Mouse (Mus musculus) limb, embryonic 15.5 days (tissue): ENCODE measurements around the gene Stab2. TPM values are rescaled to one million over a fixed set of nuclear protein-coding genes. Genes with fewer than 3 reads are reported as not detected.

Experiments used
- ATAC-seq: fragments of 200-750 bp; cut with Nextera tagmentation; 2 replicates; pipeline ENCODE4 v1.8.0; 2017; ENCODE audit warnings: low read depth, moderate TSS enrichment; ENCODE audit not compliant: insufficient number of reproducible peaks, low FRiP score, low TSS enrichment
- H3K27ac ChIP-seq: fragments of 300-500 bp; sonication (generic); 2 replicates; pipeline ENCODE4 v1.5.1; 2015; ENCODE audit warnings: moderate library complexity, mild to moderate bottlenecking, inconsistent platforms
- H3K27me3 ChIP-seq: fragments of 300-500 bp; sonication (generic); 2 replicates; pipeline ENCODE4 v1.6.1; 2015; ENCODE audit warnings: inconsistent platforms
- H3K36me3 ChIP-seq: fragments of 300-500 bp; sonication (generic); 2 replicates; pipeline ENCODE4 v1.6.1; 2015; ENCODE audit warnings: inconsistent platforms
- H3K4me1 ChIP-seq: fragments of 300-500 bp; sonication (generic); 2 replicates; pipeline ENCODE4 v1.6.1; 2015; ENCODE audit warnings: inconsistent platforms
- H3K4me2 ChIP-seq: fragments of 300-500 bp; sonication (generic); 2 replicates; pipeline ENCODE4 v1.6.1; 2015; ENCODE audit warnings: mild to moderate bottlenecking, inconsistent platforms
- H3K4me3 ChIP-seq: fragments of 300-500 bp; sonication (generic); 2 replicates; pipeline ENCODE4 v1.5.1; 2015; ENCODE audit warnings: mild to moderate bottlenecking, inconsistent platforms
- H3K9ac ChIP-seq: fragments of 300-500 bp; sonication (generic); 2 replicates; pipeline ENCODE4 v1.6.1; 2015; ENCODE audit warnings: inconsistent platforms
- H3K9me3 ChIP-seq: fragments of 300-500 bp; sonication (generic); 2 replicates; pipeline ENCODE4 v1.6.1; 2016; ENCODE audit warnings: inconsistent platforms
- WGBS: fragments of 180-500 bp; shearing (Covaris S2); methylation state at CpG from one replicate; pipeline ENCODE4 v1.1.7; 2015; 5-methylcytosine and 5-hydroxymethylcytosine counted together
- polyA plus RNA-seq: library from polyadenylated mRNA; unstranded; fragments of >200 nt; fragmentation: Nextera tagmentation; extraction: Ambion mirVana; gene quantifications from 2 replicates; pipeline ENCODE4 v1.2.1, GENCODE M21; 2015

Stab2 gene
- polyA plus RNA-seq, 1 experiment from 2014 or later: 0.23 TPM

GRCm38 (mm10) chr10:86940591-86940990 lies 67.2 kb downstream of the Stab2 start:
- H3K4me3 ChIP-seq: no peak overlapping the region
- 76% methylated on average over 4 of the region's 4 CpGs for WGBS
- H3K27ac ChIP-seq: no peak overlapping the region
- no peak overlapping the region for H3K4me2 ChIP-seq
- H3K27me3 ChIP-seq: no peaks in the 10 kb centered on the region
- H3K9ac ChIP-seq: no peak overlapping the region
- no peaks in the 10 kb centered on the region for H3K36me3 ChIP-seq
- H3K4me1 ChIP-seq: no peaks in the 10 kb centered on the region
- ATAC-seq: no peak
- H3K9me3 ChIP-seq: no peaks in the 10 kb centered on the region

GRCm38 (mm10) chr10:86934376-86934775 lies 73.4 kb downstream of the Stab2 start:
- H3K4me2 ChIP-seq: no peak overlapping the region
- H3K4me1 ChIP-seq: no peaks in the 10 kb centered on the region
- no peaks in the 10 kb centered on the region for H3K36me3 ChIP-seq
- H3K27ac ChIP-seq: no peak overlapping the region
- 55% methylated on average over 6 of the region's 6 CpGs for WGBS
- no peak for ATAC-seq
- no peaks in the 10 kb centered on the region for H3K9me3 ChIP-seq
- H3K9ac ChIP-seq: no peak overlapping the region
- no peaks in the 10 kb centered on the region for H3K27me3 ChIP-seq
- no peak overlapping the region for H3K4me3 ChIP-seq

- no peaks in the 10 kb centered on the region for H3K36me3 ChIP-seq
- H3K4me2 ChIP-seq: no peak overlapping the region
- H3K9me3 ChIP-seq: no peaks in the 10 kb centered on the region
- no peak overlapping the region for H3K9ac ChIP-seq
- no peaks in the 10 kb centered on the region for H3K27me3 ChIP-seq
- ATAC-seq: no peak
- H3K4me3 ChIP-seq: no peak overlapping the region
- no peak overlapping the region for H3K27ac ChIP-seq
- no peaks in the 10 kb centered on the region for H3K4me1 ChIP-seq
- 52% methylated on average over 3 of the region's 3 CpGs for WGBS
Observed at GRCm38 (mm10) chr10:86933906-86934305, 73.9 kb downstream of the Stab2 start.

- WGBS: 69% methylated on average over 9 of the region's 9 CpGs
- Histone ChIP-seq H3K27ac (no peak overlapping the region), H3K4me3 (no peak overlapping the region), H3K27me3 (no peaks in the 10 kb centered on the region), H3K36me3 (no peaks in the 10 kb centered on the region), H3K9ac (no peak overlapping the region), H3K4me1 (no peaks in the 10 kb centered on the region), H3K9me3 (no peaks in the 10 kb centered on the region), H3K4me2 (no peak overlapping the region)
- ATAC-seq: no peak
Observed at GRCm38 (mm10) chr10:86933180-86933695, 74.6 kb downstream of the Stab2 start.

- H3K9me3 ChIP-seq: no peaks in the 10 kb centered on the region
- H3K4me1 ChIP-seq: no peaks in the 10 kb centered on the region
- no peak for ATAC-seq
- H3K36me3 ChIP-seq: no peaks in the 10 kb centered on the region
- H3K27ac ChIP-seq: no peak overlapping the region
- no peak overlapping the region for H3K9ac ChIP-seq
- WGBS: 91% methylated on average over 1 of the region's 1 CpGs
- no peak overlapping the region for H3K4me2 ChIP-seq
- no peak overlapping the region for H3K4me3 ChIP-seq
- H3K27me3 ChIP-seq: no peaks in the 10 kb centered on the region
Observed at GRCm38 (mm10) chr10:86923602-86924001, 84.2 kb downstream of the Stab2 start.

- H3K4me2 ChIP-seq: no peak overlapping the region
- no peak for ATAC-seq
- H3K36me3 ChIP-seq: no peaks in the 10 kb centered on the region
- H3K4me3 ChIP-seq: no peak overlapping the region
- no peak overlapping the region for H3K9ac ChIP-seq
- H3K27ac ChIP-seq: no peak overlapping the region
- H3K4me1 ChIP-seq: no peaks in the 10 kb centered on the region
- H3K27me3 ChIP-seq: no peaks in the 10 kb centered on the region
- H3K9me3 ChIP-seq: no peaks in the 10 kb centered on the region
Observed at GRCm38 (mm10) chr10:86915595-86915994, 92.2 kb downstream of the Stab2 start.

GRCm38 (mm10) chr10:86908562-86908961 lies 99.3 kb downstream of the Stab2 start:
- no peak for ATAC-seq
- WGBS: 96% methylated on average over 18 of the region's 18 CpGs
- Histone ChIP-seq H3K4me3 (no peak overlapping the region), H3K4me2 (no peak overlapping the region), H3K27me3 (no peaks in the 10 kb centered on the region), H3K4me1 (no peaks in the 10 kb centered on the region), H3K27ac (no peak overlapping the region), H3K36me3 (no peaks in the 10 kb centered on the region), H3K9me3 (no peaks in the 10 kb centered on the region), H3K9ac (no peak overlapping the region)

DNA sequence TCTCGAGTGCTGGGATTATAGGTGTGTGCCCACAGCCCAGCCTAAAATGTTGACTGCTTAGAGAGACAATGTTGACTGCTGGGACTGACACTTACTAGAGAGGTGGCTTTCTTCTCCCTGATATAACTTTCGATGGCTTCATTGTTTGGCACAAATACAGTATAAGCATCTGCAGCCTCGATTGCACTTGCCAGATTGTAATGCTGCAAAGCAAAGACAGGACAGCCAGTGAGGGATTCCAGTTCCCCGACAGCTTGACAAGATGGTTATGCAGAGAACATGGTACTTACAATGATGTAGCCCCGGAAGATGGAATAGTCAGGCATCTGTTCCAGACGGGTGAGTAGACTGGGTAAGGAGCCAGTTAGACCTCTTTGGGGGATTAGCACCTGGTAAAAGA lies 100.8 kb downstream of the Stab2 start:
- no peak for ATAC-seq
- Histone ChIP-seq H3K9me3 (no peaks in the 10 kb centered on the region), H3K4me1 (no peaks in the 10 kb centered on the region), H3K27me3 (no peaks in the 10 kb centered on the region), H3K36me3 (no peaks in the 10 kb centered on the region), H3K9ac (no peak overlapping the region), H3K4me3 (no peak overlapping the region), H3K4me2 (no peak overlapping the region), H3K27ac (no peak overlapping the region)
- 58% methylated on average over 6 of the region's 6 CpGs for WGBS

GRCm38 (mm10) chr10:86895531-86895930 lies 112.3 kb downstream of the Stab2 start:
- H3K9me3 ChIP-seq: no peaks in the 10 kb centered on the region
- no peak overlapping the region for H3K27ac ChIP-seq
- no peak overlapping the region for H3K9ac ChIP-seq
- 62% methylated on average over 2 of the region's 2 CpGs for WGBS
- H3K4me3 ChIP-seq: no peak overlapping the region
- no peaks in the 10 kb centered on the region for H3K27me3 ChIP-seq
- no peak for ATAC-seq
- no peaks in the 10 kb centered on the region for H3K4me1 ChIP-seq
- no peaks in the 10 kb centered on the region for H3K36me3 ChIP-seq
- no peak overlapping the region for H3K4me2 ChIP-seq

DNA sequence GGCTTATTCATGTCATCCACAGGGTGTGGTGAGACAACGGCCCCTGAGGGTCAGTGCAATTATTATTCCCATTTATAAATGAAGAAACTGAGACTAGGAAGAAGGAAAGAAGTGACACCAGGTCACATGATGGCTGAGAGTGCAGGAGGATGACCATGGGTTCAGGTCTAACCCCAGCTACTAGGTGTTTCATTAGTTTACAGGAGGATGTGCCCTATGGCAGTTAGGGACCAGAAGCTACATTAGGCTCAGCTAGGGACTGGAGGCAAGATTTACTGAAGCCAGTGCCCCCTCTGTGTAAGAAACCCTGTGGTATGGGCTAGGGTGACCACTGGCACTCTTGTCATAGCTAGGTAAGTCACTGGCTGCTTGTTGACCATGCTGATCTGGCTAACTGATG lies 116.8 kb downstream of the Stab2 start:
- H3K9ac ChIP-seq: no peak overlapping the region
- H3K4me1 ChIP-seq: no peaks in the 10 kb centered on the region
- no peak for ATAC-seq
- no peak overlapping the region for H3K4me3 ChIP-seq
- H3K9me3 ChIP-seq: no peaks in the 10 kb centered on the region
- no peak overlapping the region for H3K4me2 ChIP-seq
- H3K27ac ChIP-seq: no peak overlapping the region
- no peaks in the 10 kb centered on the region for H3K27me3 ChIP-seq
- WGBS: 90% methylated on average over 1 of the region's 1 CpGs
- H3K36me3 ChIP-seq: no peaks in the 10 kb centered on the region

GRCm38 (mm10) chr10:86890166-86890930 lies 117.5 kb downstream of the Stab2 start:
- no peak overlapping the region for H3K27ac ChIP-seq
- H3K4me3 ChIP-seq: no peak overlapping the region
- WGBS: 73% methylated on average over 14 of the region's 14 CpGs
- H3K4me2 ChIP-seq: no peak overlapping the region
- no peaks in the 10 kb centered on the region for H3K4me1 ChIP-seq
- no peak for ATAC-seq
- no peaks in the 10 kb centered on the region for H3K9me3 ChIP-seq
- H3K27me3 ChIP-seq: no peaks in the 10 kb centered on the region
- H3K9ac ChIP-seq: no peak overlapping the region
- H3K36me3 ChIP-seq: no peaks in the 10 kb centered on the region

GRCm38 (mm10) chr10:86889440-86889839 lies 118.4 kb downstream of the Stab2 start:
- Histone ChIP-seq H3K9ac (no peak overlapping the region), H3K4me3 (no peak overlapping the region), H3K4me1 (no peaks in the 10 kb centered on the region), H3K27ac (no peak overlapping the region), H3K4me2 (no peak overlapping the region), H3K27me3 (no peaks in the 10 kb centered on the region), H3K9me3 (no peaks in the 10 kb centered on the region), H3K36me3 (no peaks in the 10 kb centered on the region)
- ATAC-seq: no peak

GRCm38 (mm10) chr10:86886434-86886833 lies 121.4 kb downstream of the Stab2 start:
- no peaks in the 10 kb centered on the region for H3K9me3 ChIP-seq
- no peak overlapping the region for H3K4me3 ChIP-seq
- no peak for ATAC-seq
- no peak overlapping the region for H3K27ac ChIP-seq
- no peaks in the 10 kb centered on the region for H3K4me1 ChIP-seq
- H3K4me2 ChIP-seq: no peak overlapping the region
- no peaks in the 10 kb centered on the region for H3K36me3 ChIP-seq
- 81% methylated on average over 1 of the region's 1 CpGs for WGBS
- no peak overlapping the region for H3K9ac ChIP-seq
- H3K27me3 ChIP-seq: no peaks in the 10 kb centered on the region
